Mouse (Mus musculus): ENCODE measurements around the gene Tmem131.

- no peak for TF ChIP-seq CTCF (conservative IDR thresholded peaks at IDR 0.05; ENCODE audit: low read length)
- TF ChIP-seq POU5F1 (IDR thresholded peaks at IDR 0.05; ENCODE audit: borderline replicate concordance, low read length): no peak
Measured at GRCm38 (mm10) chr1:36789416-36789815, 154.1 kb downstream of the Tmem131 start.

Measured in E14TG2a.4 (cell line).